Mouse (Mus musculus) lung, postnatal 0 days (tissue): ENCODE measurements at regions not wholly inside any gene's neighbourhood (a gene's known extent, or its start where the extent isn't known, plus 50 kb on each side); places are given as distances from the start of the nearest gene placed in this dataset.

Experiments
- ATAC-seq: fragments of 200-750 bp; cut with Nextera tagmentation; 2 replicates; pipeline ENCODE4 v1.8.0; 2017; ENCODE audit warnings: moderate library complexity
- DNase-seq: peaks from one replicate; pipeline ENCODE4 v3.0.0-alpha.2; 2016; ENCODE audit warnings: low spot score
- H3K27ac ChIP-seq: fragments of 300-500 bp; sonication (generic); 2 replicates; pipeline ENCODE4 v1.5.1; 2014; ENCODE audit warnings: antibody characterized with exemption, mild to moderate bottlenecking, low read length, mixed read lengths
- H3K27me3 ChIP-seq: fragments of 300-500 bp; sonication (generic); replicated peaks from 2 replicates; pipeline ENCODE4 v1.6.1; 2014; ENCODE audit warnings: low read length, mixed read lengths; ENCODE audit not compliant: insufficient read depth
- H3K36me3 ChIP-seq: fragments of 300-500 bp; sonication (generic); 2 replicates; pipeline ENCODE4 v1.6.1; 2014; ENCODE audit warnings: low read length, mixed read lengths; ENCODE audit not compliant: insufficient read depth
- H3K4me1 ChIP-seq: fragments of 300-500 bp; sonication (generic); 2 replicates; pipeline ENCODE4 v1.6.1; 2014; ENCODE audit warnings: antibody characterized with exemption, low read depth, low read length, mixed read lengths; ENCODE audit not compliant: insufficient read depth
- H3K4me2 ChIP-seq: fragments of 300-500 bp; sonication (generic); replicated peaks from 2 replicates; pipeline ENCODE4 v1.6.1; 2014; ENCODE audit warnings: low read depth, mild to moderate bottlenecking, low read length, moderate library complexity, mixed read lengths
- H3K4me3 ChIP-seq: fragments of 300-500 bp; sonication (generic); 2 replicates; pipeline ENCODE4 v1.5.1; 2014; ENCODE audit warnings: low read depth, low read length
- H3K9ac ChIP-seq: fragments of 300-500 bp; sonication (generic); replicated peaks from 2 replicates; pipeline ENCODE4 v1.6.1; 2014; ENCODE audit warnings: low read depth, mild to moderate bottlenecking
- H3K9me3 ChIP-seq: fragments of 300-500 bp; sonication (generic); 2 replicates; pipeline ENCODE4 v1.6.1; 2016; ENCODE audit warnings: low read length, mixed read lengths
- CTCF ChIP-seq: IDR thresholded peaks from 2 replicates; pipeline ENCODE4 v1.5.1; 2016; ENCODE audit warnings: antibody characterized with exemption, mild to moderate bottlenecking
- EP300 ChIP-seq: IDR thresholded peaks from 2 replicates; pipeline ENCODE4 v1.6.1; 2016; ENCODE audit warnings: antibody characterized with exemption, mild to moderate bottlenecking, control low read depth
- WGBS: fragments of 180-500 bp; shearing (Covaris S2); extraction: QIAGEN DNeasy Blood & Tissue Kit; methylation state at CpG from one replicate; pipeline ENCODE4 v1.1.7; 2014; 5-methylcytosine and 5-hydroxymethylcytosine counted together

DNA sequence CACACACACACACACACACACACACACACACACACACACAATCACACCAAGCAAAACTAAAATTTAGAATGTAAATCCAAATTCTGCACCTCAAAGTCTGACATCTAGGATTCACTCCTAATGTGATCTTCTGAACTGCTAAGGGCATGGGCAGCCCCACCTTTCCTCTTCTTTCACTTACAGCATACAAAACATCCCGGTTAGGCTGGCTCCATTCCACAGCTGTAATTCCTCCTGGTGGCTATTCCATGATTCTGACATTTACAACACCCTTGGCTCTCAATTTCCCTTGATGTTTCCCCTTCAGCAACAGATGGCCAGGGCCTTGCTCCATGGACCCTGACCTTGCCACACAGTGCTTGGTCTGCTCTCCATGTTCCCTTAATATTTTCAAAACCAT, 423.6 kb upstream of the Sox11 start:
- no peak overlapping the region for H3K9ac ChIP-seq
- DNase-seq (no peak), ATAC-seq (no peak)
- H3K27me3 ChIP-seq: no peaks in the 10 kb centered on the region
- 61% methylated on average over 1 of the region's 1 CpGs for WGBS
- no peak overlapping the region for H3K4me3 ChIP-seq
- TF ChIP-seq CTCF (no peak), EP300 (no peak)
- no peak overlapping the region for H3K4me2 ChIP-seq
- H3K27ac ChIP-seq: no peak overlapping the region
- no peaks in the 10 kb centered on the region for H3K9me3 ChIP-seq
- H3K36me3 ChIP-seq: no peaks in the 10 kb centered on the region
- H3K4me1 ChIP-seq: no peaks in the 10 kb centered on the region

- DNase-seq (no peak), ATAC-seq (no peak)
- no peaks in the 10 kb centered on the region for H3K9me3 ChIP-seq
- no peak overlapping the region for H3K4me2 ChIP-seq
- no peak overlapping the region for H3K27ac ChIP-seq
- H3K4me1 ChIP-seq: no peaks in the 10 kb centered on the region
- no peak for TF ChIP-seq EP300
- no peak for TF ChIP-seq CTCF
- H3K27me3 ChIP-seq: no peaks in the 10 kb centered on the region
- H3K4me3 ChIP-seq: no peak overlapping the region
- H3K9ac ChIP-seq: no peak overlapping the region
- H3K36me3 ChIP-seq: no peaks in the 10 kb centered on the region
Measured at GRCm38 (mm10) chr12:27759016-27759415, 416.6 kb upstream of the Sox11 start.

DNA sequence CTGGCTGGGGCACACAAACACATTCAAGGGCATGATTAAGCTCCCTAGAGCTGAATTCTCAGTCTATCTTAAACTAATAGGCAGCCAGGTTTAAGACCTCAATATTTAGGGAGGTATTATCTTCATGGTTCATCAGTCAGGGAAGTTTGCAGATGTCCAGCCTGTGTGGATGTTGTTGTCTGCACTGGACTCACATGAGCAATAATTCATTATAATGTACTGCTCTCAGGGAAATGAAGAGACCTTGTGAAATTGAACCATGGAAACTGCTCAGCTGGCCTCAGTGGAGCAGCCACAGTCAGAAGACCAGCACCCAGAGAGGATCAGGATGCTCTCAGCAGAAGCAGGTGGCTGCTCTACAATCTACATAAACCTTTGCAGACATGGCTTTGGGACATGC, 415.3 kb upstream of the Sox11 start:
- no peak overlapping the region for H3K9ac ChIP-seq
- H3K4me1 ChIP-seq: no peaks in the 10 kb centered on the region
- DNase-seq: no peak
- no peak overlapping the region for H3K4me2 ChIP-seq
- H3K27me3 ChIP-seq: no peaks in the 10 kb centered on the region
- H3K9me3 ChIP-seq: no peaks in the 10 kb centered on the region
- ATAC-seq: no peak
- no peaks in the 10 kb centered on the region for H3K36me3 ChIP-seq
- no peak overlapping the region for H3K4me3 ChIP-seq
- no peak for TF ChIP-seq CTCF
- TF ChIP-seq EP300: no peak
- H3K27ac ChIP-seq: no peak overlapping the region

GRCm38 (mm10) chr12:27724619-27725200, 382.3 kb upstream of the Sox11 start:
- Histone ChIP-seq H3K4me2 (no peak overlapping the region), H3K36me3 (no peaks in the 10 kb centered on the region), H3K9ac (no peak overlapping the region), H3K4me3 (no peak overlapping the region), H3K4me1 (no peaks in the 10 kb centered on the region), H3K9me3 (no peaks in the 10 kb centered on the region), H3K27me3 (no peaks in the 10 kb centered on the region), H3K27ac (no peak overlapping the region)
- WGBS: 54% methylated on average over 5 of the region's 5 CpGs
- no peak for ATAC-seq
- no peak for DNase-seq
- TF ChIP-seq EP300 (no peak), CTCF (no peak)

DNA sequence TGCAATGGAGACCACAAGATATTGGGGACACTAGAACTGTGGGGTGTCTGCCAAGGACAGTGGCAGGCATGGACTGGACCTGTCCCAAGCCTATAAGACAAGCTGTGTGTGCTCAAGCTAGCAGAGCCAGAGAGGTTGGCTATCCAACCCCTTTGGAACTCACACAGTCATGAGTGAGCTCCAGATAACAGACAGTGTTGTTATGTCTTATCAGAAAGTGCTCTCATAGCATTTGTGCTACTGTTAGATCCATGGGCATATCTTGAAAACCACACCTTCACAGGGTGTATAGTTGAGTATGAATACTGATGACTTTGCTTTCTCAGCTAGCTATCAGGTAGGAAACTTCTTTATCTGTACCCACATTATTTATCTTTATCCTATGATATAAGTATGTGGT, 338.1 kb upstream of the Sox11 start:
- Histone ChIP-seq H3K4me3 (no peak overlapping the region), H3K4me1 (no peaks in the 10 kb centered on the region), H3K9ac (no peak overlapping the region), H3K9me3 (no peaks in the 10 kb centered on the region), H3K36me3 (no peaks in the 10 kb centered on the region), H3K27ac (no peak overlapping the region), H3K27me3 (no peaks in the 10 kb centered on the region), H3K4me2 (no peak overlapping the region)
- ATAC-seq: no peak
- no peak for DNase-seq
- TF ChIP-seq CTCF (no peak), EP300 (no peak)

GRCm38 (mm10) chr12:27673404-27673803, 331.0 kb upstream of the Sox11 start:
- TF ChIP-seq CTCF (no peak), EP300 (no peak)
- ATAC-seq (no peak), DNase-seq (no peak)
- Histone ChIP-seq H3K4me3 (no peak overlapping the region), H3K4me2 (no peak overlapping the region), H3K4me1 (no peaks in the 10 kb centered on the region), H3K27ac (no peak overlapping the region), H3K9me3 (no peaks in the 10 kb centered on the region), H3K27me3 (no peaks in the 10 kb centered on the region), H3K9ac (no peak overlapping the region), H3K36me3 (no peaks in the 10 kb centered on the region)

- Histone ChIP-seq H3K9me3 (no peaks in the 10 kb centered on the region), H3K4me3 (no peak overlapping the region), H3K36me3 (no peaks in the 10 kb centered on the region), H3K4me1 (no peaks in the 10 kb centered on the region), H3K27ac (no peak overlapping the region), H3K9ac (no peak overlapping the region), H3K4me2 (no peak overlapping the region), H3K27me3 (no peaks in the 10 kb centered on the region)
- 57% methylated on average over 9 of the region's 9 CpGs for WGBS
- DNase-seq: no peak
- TF ChIP-seq CTCF: no peak
- ATAC-seq: no peak
Measured at GRCm38 (mm10) chr12:27670650-27671084, 328.3 kb upstream of the Sox11 start.
